Mouse (Mus musculus) myocyte (in vitro differentiated cells): Measurements from ENCODE around the gene Dmrtc2.

Experiments used
- CEBPB ChIP-seq: IDR thresholded peaks from 2 replicates; pipeline ENCODE4 v1.6.1; 2011; ENCODE audit warnings: mild to moderate bottlenecking, moderate library complexity; ENCODE audit not compliant: poor library complexity, insufficient read depth, severe bottlenecking
- E2F4 ChIP-seq: IDR thresholded peaks from one replicate; pipeline ENCODE4 v1.6.1; 2011; ENCODE audit warnings: mild to moderate bottlenecking, control low read depth, moderate library complexity; ENCODE audit not compliant: insufficient read depth
- MAX ChIP-seq: IDR thresholded peaks from one replicate; pipeline ENCODE4 v1.6.1; 2011; ENCODE audit warnings: low read depth, mild to moderate bottlenecking, control low read depth
- MYOD1 ChIP-seq, 3 experiments: IDR thresholded peaks; one replicate each; pipeline ENCODE4 v1.6.1; 2011; ENCODE audit warnings: control low read depth in 2 of 3, low read depth in 2 of 3, mild to moderate bottlenecking in 2 of 3, moderate library complexity in 1 of 3; ENCODE audit not compliant: insufficient read length in 2 of 3, control insufficient read depth in 1 of 3
- MYOG ChIP-seq, 3 experiments: IDR thresholded peaks; one replicate each; pipeline ENCODE4 v1.6.1; 2011; ENCODE audit warnings: control low read depth in 2 of 3, low read depth in 2 of 3, mild to moderate bottlenecking in 2 of 3; ENCODE audit not compliant: insufficient read length in 2 of 3, control insufficient read depth in 1 of 3, insufficient read depth in 1 of 3
- POLR2A ChIP-seq: IDR thresholded peaks from one replicate; pipeline ENCODE4 v1.6.1; 2011; ENCODE audit warnings: low read depth, mild to moderate bottlenecking, control low read depth, moderate library complexity; ENCODE audit not compliant: insufficient read length
- POLR2AphosphoS2 ChIP-seq: IDR thresholded peaks from one replicate; pipeline ENCODE4 v1.6.1; 2011; ENCODE audit warnings: low read depth, control low read depth; ENCODE audit not compliant: insufficient read length
- USF1 ChIP-seq: IDR thresholded peaks from one replicate; pipeline ENCODE4 v1.6.1; 2011; ENCODE audit warnings: low read depth, mild to moderate bottlenecking, control low read depth, moderate library complexity

GRCm38 (mm10) chr7:24904936-24905335 is 35.1 kb downstream of the Dmrtc2 start:
- TF ChIP-seq POLR2A (no peak), CEBPB (no peak), USF1 (no peak), MAX (no peak), POLR2AphosphoS2 (no peak), E2F4 (no peak), MYOD1 (IDR thresholded peaks at IDR 0.05; ENCODE audit: control insufficient read depth in 1 of 3, insufficient read length in 2 of 3, low read depth in 2 of 3) (no peak), MYOG (IDR thresholded peaks at IDR 0.05; ENCODE audit: control insufficient read depth in 1 of 3, insufficient read depth in 1 of 3, insufficient read length in 2 of 3, low read depth in 2 of 3) (no peak)
